Mouse (Mus musculus) neural tube, embryonic 14.5 days (tissue): ENCODE measurements around the gene Trappc2l. TPM values are rescaled to one million over a fixed set of nuclear protein-coding genes. Genes with fewer than 3 reads are reported as not detected.
"Not testable (repeated sequence)": the region's sequence is repeated elsewhere in the genome, so short reads cannot be mapped to it uniquely, and the experiment has no call there.

Experiments
- ATAC-seq: fragments of 200-750 bp; cut with Nextera tagmentation; 2 replicates; pipeline ENCODE4 v1.8.0; 2017; ENCODE audit warnings: low read depth, mild to moderate bottlenecking, moderate TSS enrichment, moderate library complexity
- H3K27ac ChIP-seq: fragments of 300-500 bp; sonication (generic); 2 replicates; pipeline ENCODE4 v1.5.1; 2014; ENCODE audit warnings: low read depth, mild to moderate bottlenecking, control low read depth, low read length, moderate library complexity, mixed read lengths
- H3K27me3 ChIP-seq: fragments of 300-500 bp; sonication (generic); 2 replicates; pipeline ENCODE4 v1.6.1; 2014; ENCODE audit warnings: low read length; ENCODE audit not compliant: control insufficient read depth, insufficient read depth
- H3K36me3 ChIP-seq: fragments of 300-500 bp; sonication (generic); 2 replicates; pipeline ENCODE4 v1.6.1; 2014; ENCODE audit warnings: low read length, mixed read lengths; ENCODE audit not compliant: control insufficient read depth, insufficient read depth
- H3K4me1 ChIP-seq: fragments of 300-500 bp; sonication (generic); 2 replicates; pipeline ENCODE4 v1.6.1; 2014; ENCODE audit warnings: low read length; ENCODE audit not compliant: control insufficient read depth, insufficient read depth
- H3K4me2 ChIP-seq: fragments of 300-500 bp; sonication (generic); 2 replicates; pipeline ENCODE4 v1.6.1; 2014; ENCODE audit warnings: mild to moderate bottlenecking, low read depth, low read length, control low read depth
- H3K4me3 ChIP-seq: fragments of 300-500 bp; sonication (generic); 2 replicates; pipeline ENCODE4 v1.5.1; 2014; ENCODE audit warnings: low read depth, low read length, control low read depth, mixed read lengths
- H3K9ac ChIP-seq: fragments of 300-500 bp; sonication (generic); replicated peaks from 2 replicates; pipeline ENCODE4 v1.6.1; 2014; ENCODE audit warnings: low read depth, mild to moderate bottlenecking, control low read depth, low read length, mixed read lengths
- H3K9me3 ChIP-seq: fragments of 300-500 bp; sonication (generic); 2 replicates; pipeline ENCODE4 v1.6.1; 2016; ENCODE audit warnings: low read length; ENCODE audit not compliant: control insufficient read depth
- WGBS: fragments of 180-500 bp; shearing (Covaris S2); extraction: QIAGEN DNeasy Blood & Tissue Kit; methylation state at CpG from one replicate; pipeline ENCODE4 v1.1.7; 2014; 5-methylcytosine and 5-hydroxymethylcytosine counted together
- polyA plus RNA-seq: library from polyadenylated mRNA; unstranded; fragments of >200 nt; fragmentation: Nextera tagmentation; extraction: Ambion mirVana; gene quantifications from 2 replicates; pipeline ENCODE4 v1.2.1, GENCODE M21; 2014

The Trappc2l gene
- polyA plus RNA-seq, 1 experiment from 2014 or later = 150 TPM

GRCm38 (mm10) chr8:122571153-122571552 is 40.3 kb upstream of the Trappc2l start:
- Histone ChIP-seq H3K27me3 (no peaks in the 10 kb centered on the region), H3K9ac (no peak overlapping the region), H3K36me3 (0 out of 2 replicates have a peak, but pooled peaks cover 6% of the 10 kb centered on the region), H3K9me3 (no peaks in the 10 kb centered on the region), H3K27ac (no peak overlapping the region), H3K4me2 (no peak overlapping the region), H3K4me1 (peaks cover 19% of the 10 kb centered on the region), H3K4me3 (no peak overlapping the region)
- ATAC-seq = no peak
- 95% methylated on average over 11 of the region's 11 CpGs for WGBS

DNA sequence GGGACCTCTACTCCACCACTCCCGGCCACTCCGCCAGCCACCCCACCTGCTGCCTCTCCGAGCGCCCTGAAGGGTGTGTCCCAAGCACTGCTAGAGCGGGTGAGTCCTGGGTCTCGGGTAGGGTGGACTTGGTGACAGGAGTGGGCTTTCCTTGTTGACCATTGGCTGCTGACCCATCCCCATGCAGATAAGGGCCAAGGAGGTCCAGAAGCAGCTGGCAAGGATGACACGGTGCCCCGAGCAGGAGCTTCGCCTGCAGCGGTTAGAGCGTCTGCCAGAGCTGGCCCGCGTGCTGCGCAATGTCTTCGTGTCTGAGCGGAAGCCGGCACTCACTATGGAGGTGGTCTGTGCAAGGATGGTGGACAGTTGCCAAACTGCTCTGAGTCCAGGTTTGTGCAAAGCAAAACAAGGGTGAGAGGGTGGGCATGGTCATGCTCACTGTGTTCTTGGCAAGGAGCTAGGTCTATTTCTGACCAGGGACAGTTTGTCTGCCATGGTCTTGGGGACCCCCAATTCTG is 39.6 kb upstream of the Trappc2l start:
- Histone ChIP-seq H3K27ac (no peak overlapping the region), H3K9me3 (no peaks in the 10 kb centered on the region), H3K36me3 (0 out of 2 replicates have a peak, but pooled peaks cover 6% of the 10 kb centered on the region), H3K4me1 (peaks cover 16% of the 10 kb centered on the region), H3K9ac (no peak overlapping the region), H3K4me2 (no peak overlapping the region), H3K4me3 (no peak overlapping the region), H3K27me3 (no peaks in the 10 kb centered on the region)
- ATAC-seq = no peak
- 95% methylated on average over 17 of the region's 17 CpGs for WGBS

- Histone ChIP-seq H3K9ac (no peak overlapping the region), H3K36me3 (0 out of 2 replicates have a peak, but pooled peaks cover 6% of the 10 kb centered on the region), H3K9me3 (no peaks in the 10 kb centered on the region), H3K27me3 (no peaks in the 10 kb centered on the region), H3K4me1 (peaks cover 17% of the 10 kb centered on the region), H3K27ac (no peak overlapping the region), H3K4me2 (no peak overlapping the region), H3K4me3 (no peak overlapping the region)
- ATAC-seq = no peak
- WGBS = 92% methylated on average over 3 of the region's 3 CpGs
These were observed 38.7 kb upstream of the Trappc2l start for GRCm38 (mm10) chr8:122572751-122573150.

GRCm38 (mm10) chr8:122573176-122573575 is 38.3 kb upstream of the Trappc2l start:
- not testable (repeated sequence) for H3K9ac ChIP-seq, ATAC-seq, H3K36me3 ChIP-seq, H3K9me3 ChIP-seq, H3K27me3 ChIP-seq, H3K27ac ChIP-seq, H3K4me2 ChIP-seq, H3K4me3 ChIP-seq
- peaks cover 17% of the 10 kb centered on the region for H3K4me1 ChIP-seq
- WGBS = 28% methylated on average over 4 of the region's 4 CpGs

- no peak overlapping the region for H3K4me2 ChIP-seq
- no peak overlapping the region for H3K4me3 ChIP-seq
- H3K27me3 ChIP-seq = no peaks in the 10 kb centered on the region
- no peak overlapping the region for H3K9ac ChIP-seq
- no peak overlapping the region for H3K27ac ChIP-seq
- WGBS = 47% methylated on average over 9 of the region's 9 CpGs
- ATAC-seq = no peak
- peaks cover 17% of the 10 kb centered on the region for H3K4me1 ChIP-seq
- no peaks in the 10 kb centered on the region for H3K9me3 ChIP-seq
- 0 out of 2 replicates have a peak, but pooled peaks cover 6% of the 10 kb centered on the region for H3K36me3 ChIP-seq
These were observed 37.9 kb upstream of the Trappc2l start for GRCm38 (mm10) chr8:122573577-122573976.

DNA sequence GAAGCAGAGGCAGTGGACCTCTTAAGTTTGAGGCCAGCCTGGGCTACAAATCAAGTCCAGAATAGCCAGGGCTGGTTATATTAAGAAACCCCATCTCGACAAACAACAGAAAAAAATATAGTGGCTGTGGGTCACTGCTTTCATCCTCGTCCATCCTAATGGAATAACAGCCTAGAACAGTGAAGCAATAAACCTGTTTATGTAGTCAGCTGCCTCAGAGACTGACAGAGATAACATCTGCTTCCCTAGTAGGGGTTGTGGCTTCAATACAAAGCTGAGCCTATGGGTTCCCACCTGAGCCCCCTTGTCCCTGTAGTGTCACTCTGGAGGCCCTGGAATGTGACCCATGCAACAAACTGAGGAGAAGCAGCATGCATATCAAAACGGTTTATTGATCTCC is 37.2 kb upstream of the Trappc2l start:
- Histone ChIP-seq H3K4me1 (peaks cover 17% of the 10 kb centered on the region), H3K9me3 (no peaks in the 10 kb centered on the region), H3K9ac (no peak overlapping the region), H3K4me3 (no peak overlapping the region), H3K4me2 (no peak overlapping the region), H3K36me3 (0 out of 2 replicates have a peak, but pooled peaks cover 6% of the 10 kb centered on the region), H3K27me3 (no peaks in the 10 kb centered on the region), H3K27ac (no peak overlapping the region)
- no peak for ATAC-seq
- 45% methylated on average over 3 of the region's 3 CpGs for WGBS

GRCm38 (mm10) chr8:122574667-122575251 is 36.7 kb upstream of the Trappc2l start:
- Histone ChIP-seq H3K4me3 (no peak overlapping the region), H3K36me3 (0 out of 2 replicates have a peak, but pooled peaks cover 6% of the 10 kb centered on the region), H3K27me3 (no peaks in the 10 kb centered on the region), H3K9me3 (no peaks in the 10 kb centered on the region), H3K4me2 (no peak overlapping the region), H3K4me1 (peaks cover 17% of the 10 kb centered on the region), H3K9ac (no peak overlapping the region), H3K27ac (no peak overlapping the region)
- no peak for ATAC-seq
- WGBS = 50% methylated on average over 10 of the region's 10 CpGs

DNA sequence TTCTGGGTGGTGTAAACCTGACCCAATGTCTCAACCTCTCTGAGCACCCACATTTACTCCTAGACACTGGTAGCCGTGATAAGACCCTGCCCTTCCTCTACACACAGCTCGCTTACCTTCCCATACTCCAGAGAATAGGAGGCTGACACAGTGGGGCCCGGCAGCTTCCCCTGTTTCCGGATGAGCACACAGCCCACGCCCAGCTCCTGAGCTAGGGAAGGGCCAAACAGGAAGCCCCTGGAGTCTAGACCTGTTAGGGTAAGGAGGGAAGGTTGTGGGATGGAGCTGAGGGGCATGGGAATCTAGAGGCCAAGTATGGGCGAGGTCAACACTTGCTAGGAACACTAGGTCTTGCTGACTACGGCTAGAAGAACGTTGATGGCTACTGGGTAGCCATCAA is 36.2 kb upstream of the Trappc2l start:
- H3K9me3 ChIP-seq = no peaks in the 10 kb centered on the region
- peak overlapping the region; percentile 60; the same call in 1 of the 2 replicates for H3K4me3 ChIP-seq
- 0 out of 2 replicates have a peak, but pooled peaks cover 6% of the 10 kb centered on the region for H3K36me3 ChIP-seq
- no peak for ATAC-seq
- H3K4me2 ChIP-seq = peak overlapping the region; percentile 95
- WGBS = 81% methylated on average over 8 of the region's 8 CpGs
- H3K4me1 ChIP-seq = peaks cover 17% of the 10 kb centered on the region
- no peaks in the 10 kb centered on the region for H3K27me3 ChIP-seq
- no peak overlapping the region for H3K9ac ChIP-seq
- no peak overlapping the region for H3K27ac ChIP-seq
